Mouse (Mus musculus) liver, embryonic 14.5 days (tissue): Measurements from ENCODE around the gene Hspa12b. TPM values are rescaled to one million over a fixed set of nuclear protein-coding genes. Genes with fewer than 3 reads are reported as not detected.
A peak's percentile ranks its signal among the peaks of the same experiment; 100 is the strongest.

Experiments
- ATAC-seq: fragments of 200-750 bp; cut with Nextera tagmentation; 2 replicates; pipeline ENCODE4 v1.8.0; 2017; ENCODE audit warnings: moderate number of reproducible peaks, mild to moderate bottlenecking, moderate library complexity; ENCODE audit not compliant: insufficient read depth
- DNase-seq, 3 experiments: peaks; one replicate each; pipeline ENCODE4 v3.0.0-alpha.2; 2012 to 2013; ENCODE audit warnings: low read depth in 3 of 3, low spot score in 3 of 3
- H3K27ac ChIP-seq: fragments of 300-500 bp; sonication (generic); 2 replicates; pipeline ENCODE4 v1.5.1; 2014; ENCODE audit warnings: moderate library complexity, mild to moderate bottlenecking, control low read depth, inconsistent platforms
- H3K27me3 ChIP-seq: fragments of 300-500 bp; sonication (generic); 2 replicates; pipeline ENCODE4 v1.6.1; 2014; ENCODE audit warnings: mild to moderate bottlenecking, low read length, moderate library complexity; ENCODE audit not compliant: control insufficient read depth, insufficient read depth
- H3K36me3 ChIP-seq: fragments of 300-500 bp; sonication (generic); replicated peaks from 2 replicates; pipeline ENCODE4 v1.6.1; 2014; ENCODE audit warnings: low read depth; ENCODE audit not compliant: control insufficient read depth, insufficient read depth
- H3K4me1 ChIP-seq, 2 experiments: fragments of 200-500 bp in 1 of 2; fragments of 300-500 bp in 1 of 2; sonication (generic) in 1 of 2; replicated peaks; 2 replicates each; pipeline ENCODE4 v1.6.1; 2012 to 2014; ENCODE audit warnings: antibody characterized with exemption in 1 of 2, inconsistent platforms in 1 of 2, low read length in 1 of 2; ENCODE audit not compliant: control insufficient read depth in 2 of 2, insufficient read depth in 2 of 2
- H3K4me2 ChIP-seq: fragments of 300-500 bp; sonication (generic); 2 replicates; pipeline ENCODE4 v1.6.1; 2014; ENCODE audit warnings: low read depth, mild to moderate bottlenecking, control low read depth, moderate library complexity
- H3K4me3 ChIP-seq, 2 experiments: fragments of 200-500 bp in 1 of 2; fragments of 300-500 bp in 1 of 2; sonication (generic) in 1 of 2; 2 replicates each; pipeline ENCODE4 v1.5.1; 2012 to 2014; ENCODE audit warnings: low read depth in 2 of 2, low read length in 2 of 2, mild to moderate bottlenecking in 2 of 2, control low read depth in 1 of 2, inconsistent platforms in 1 of 2, moderate library complexity in 1 of 2; ENCODE audit not compliant: insufficient read depth in 1 of 2
- H3K9ac ChIP-seq: fragments of 300-500 bp; sonication (generic); replicated peaks from 2 replicates; pipeline ENCODE4 v1.6.1; 2014; ENCODE audit warnings: mild to moderate bottlenecking, control low read depth, moderate library complexity
- H3K9me3 ChIP-seq: fragments of 300-500 bp; sonication (generic); 2 replicates; pipeline ENCODE4 v1.6.1; 2016; ENCODE audit warnings: low read length, mixed read lengths; ENCODE audit not compliant: control insufficient read depth
- CTCF ChIP-seq: IDR thresholded peaks from 2 replicates; pipeline ENCODE4 v1.5.1; 2016; ENCODE audit warnings: antibody characterized with exemption, low read depth, control low read depth
- EP300 ChIP-seq: IDR thresholded peaks from 2 replicates; pipeline ENCODE4 v1.6.1; 2016; ENCODE audit warnings: antibody characterized with exemption, low read depth
- WGBS: fragments of 180-500 bp; shearing (Covaris S2); extraction: QIAGEN DNeasy Blood & Tissue Kit; methylation state at CpG from one replicate; pipeline ENCODE4 v1.1.7; 2014; ENCODE audit not compliant: insufficient replicate concordance; 5-methylcytosine and 5-hydroxymethylcytosine counted together
- polyA plus RNA-seq, 2 experiments: library from polyadenylated mRNA; depleted of rRNA in 1 of 2; stranded (reverse) in 1 of 2; unstranded in 1 of 2; fragments of >200 nt; fragmentation: Nextera tagmentation in 1 of 2; extraction: Ambion mirVana in 1 of 2; gene quantifications; 2 replicates each; pipeline versions ENCODE4 v1.2.1 to v1.2.3; 2012 to 2014

Hspa12b gene
- polyA plus RNA-seq, 2 experiments, result 0.71 to 2.1 TPM

DNA sequence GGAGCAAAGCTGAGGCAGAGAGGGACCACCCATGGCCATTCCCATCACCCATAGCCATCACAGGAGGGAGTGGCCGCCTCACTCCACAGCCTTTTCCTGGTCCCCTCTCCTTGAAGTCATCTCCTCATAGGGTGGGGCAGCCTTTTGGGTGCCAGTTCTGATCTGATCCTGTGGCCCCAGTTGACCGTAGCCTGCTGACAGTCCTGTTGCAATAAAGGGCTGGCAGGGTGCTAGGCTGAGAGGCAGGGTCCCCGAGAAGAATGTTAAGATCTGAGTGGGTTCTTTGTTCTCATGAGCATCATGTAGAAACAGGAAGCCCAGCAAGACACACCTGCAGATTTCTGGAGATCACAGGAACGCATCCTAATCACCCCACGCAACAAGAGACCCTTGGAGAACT, 1.1 kb downstream of the Hspa12b start:
- H3K4me1 ChIP-seq, result peaks cover 53 to 61% of the 10 kb centered on the region in 2 experiments
- DNase-seq, result no peak
- H3K4me3 ChIP-seq, result peak overlapping the region in 1 of 2 experiments; percentile 56; a peak in 1 of 4 replicates
- H3K9ac ChIP-seq, result no peak overlapping the region
- no peak overlapping the region for H3K27ac ChIP-seq
- H3K36me3 ChIP-seq, result no peaks in the 10 kb centered on the region
- no peaks in the 10 kb centered on the region for H3K9me3 ChIP-seq
- TF ChIP-seq CTCF (no peak), EP300 (no peak)
- H3K27me3 ChIP-seq, result no peaks in the 10 kb centered on the region; the same call in 1 of the 2 replicates
- no peak for ATAC-seq
- peak overlapping the region; percentile 85 for H3K4me2 ChIP-seq
- WGBS, result 74% methylated on average over 5 of the region's 5 CpGs

DNA sequence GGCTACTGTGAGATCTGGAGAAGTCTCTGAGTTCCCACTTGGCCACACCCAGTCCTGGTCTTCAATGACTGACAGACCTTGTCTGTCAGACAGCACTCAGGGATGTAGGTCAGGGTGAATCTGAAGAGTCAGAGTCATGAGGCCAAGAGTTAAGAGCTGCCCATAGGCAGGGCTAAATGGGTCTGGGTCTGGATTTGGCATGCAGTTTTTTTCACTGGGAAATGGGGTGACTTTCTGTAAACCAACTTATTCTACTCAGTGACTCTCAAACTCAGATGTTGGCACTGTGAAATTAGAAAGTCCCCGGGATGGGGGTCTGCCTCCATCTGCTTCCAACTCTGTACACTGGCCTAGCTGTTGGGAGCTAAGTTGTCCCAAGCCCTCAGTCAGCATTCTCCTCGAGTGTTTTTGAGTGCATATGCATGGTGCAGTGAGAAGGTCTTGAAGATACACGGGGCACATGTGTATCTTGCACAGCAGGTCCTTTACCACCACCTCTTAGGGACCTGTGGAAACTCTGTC, 1.6 kb downstream of the Hspa12b start:
- peaks cover 53 to 61% of the 10 kb centered on the region in 2 experiments for H3K4me1 ChIP-seq
- no peak for ATAC-seq
- no peak for DNase-seq
- no peak overlapping the region for H3K9ac ChIP-seq
- 62% methylated on average over 3 of the region's 3 CpGs for WGBS
- no peak for TF ChIP-seq EP300
- H3K4me3 ChIP-seq, result peak overlapping the region in 1 of 2 experiments; percentile 8; a peak in 1 of 4 replicates
- H3K9me3 ChIP-seq, result no peaks in the 10 kb centered on the region
- no peaks in the 10 kb centered on the region for H3K27me3 ChIP-seq
- no peaks in the 10 kb centered on the region for H3K36me3 ChIP-seq
- H3K27ac ChIP-seq, result no peak overlapping the region
- H3K4me2 ChIP-seq, result peak overlapping the region; percentile 85

DNA sequence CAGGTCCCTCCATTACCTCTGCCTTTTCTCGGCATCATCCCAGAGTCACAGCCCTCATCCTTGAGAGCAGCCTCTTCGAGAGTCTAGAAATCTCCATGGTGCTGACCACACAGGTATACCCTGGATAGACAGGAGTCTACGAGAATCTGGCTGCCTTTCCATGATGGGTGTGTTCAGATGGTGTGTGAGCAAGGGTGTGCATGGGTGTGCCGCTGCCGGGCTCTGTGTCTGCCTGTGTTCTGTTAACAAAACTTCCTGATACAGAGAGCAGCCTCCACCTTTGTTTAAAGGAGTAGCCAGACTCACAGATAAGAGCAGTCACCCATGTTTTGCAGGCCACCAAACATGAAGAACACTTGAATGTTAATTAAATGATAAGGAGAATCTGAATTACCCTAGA, 2.8 kb downstream of the Hspa12b start:
- no peaks in the 10 kb centered on the region for H3K27me3 ChIP-seq
- WGBS, result 27% methylated on average over 5 of the region's 5 CpGs
- peak; percentile 57 to 70 (median 69) for DNase-seq
- H3K9ac ChIP-seq, result no peak overlapping the region
- H3K36me3 ChIP-seq, result no peaks in the 10 kb centered on the region
- H3K27ac ChIP-seq, result peak overlapping the region; percentile 63
- peak; percentile 77 for ATAC-seq
- no peaks in the 10 kb centered on the region for H3K9me3 ChIP-seq
- no peak overlapping the region for H3K4me3 ChIP-seq
- H3K4me1 ChIP-seq, result peaks cover 61 to 70% of the 10 kb centered on the region in 2 experiments
- peak overlapping the region; percentile 33 for H3K4me2 ChIP-seq
- peak; percentile 57 for TF ChIP-seq EP300
- no peak for TF ChIP-seq CTCF

DNA sequence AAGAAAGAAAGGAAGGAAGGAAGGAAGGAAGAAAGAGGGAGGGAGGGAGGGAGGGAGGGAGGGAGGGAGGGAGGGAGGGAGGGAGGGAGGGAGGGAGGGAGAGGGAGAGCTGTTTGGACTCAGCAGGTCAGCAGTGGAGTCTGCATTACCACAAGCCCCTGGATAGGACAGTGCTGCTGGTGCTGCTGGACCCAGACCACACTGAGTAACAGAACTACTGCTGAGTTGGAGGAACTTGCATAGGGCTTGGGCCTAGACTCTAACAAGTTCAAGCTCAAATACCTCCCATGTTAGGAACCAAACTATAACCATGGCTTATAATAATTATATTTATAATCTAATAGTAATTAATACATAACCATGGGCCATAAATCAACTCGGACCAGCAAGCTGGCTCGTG, 3.8 kb downstream of the Hspa12b start:
- peaks cover 68 to 75% of the 10 kb centered on the region in 2 experiments for H3K4me1 ChIP-seq
- H3K36me3 ChIP-seq, result no peaks in the 10 kb centered on the region
- no peak overlapping the region for H3K27ac ChIP-seq
- H3K9me3 ChIP-seq, result no peaks in the 10 kb centered on the region
- no peak overlapping the region for H3K4me3 ChIP-seq
- TF ChIP-seq CTCF, result no peak
- TF ChIP-seq EP300, result no peak
- no peak overlapping the region for H3K4me2 ChIP-seq
- DNase-seq (no peak), ATAC-seq (no peak)
- H3K27me3 ChIP-seq, result no peaks in the 10 kb centered on the region
- 75% methylated on average over 2 of the region's 2 CpGs for WGBS
- peak overlapping the region; percentile 7; the same call in 1 of the 2 replicates for H3K9ac ChIP-seq

DNA sequence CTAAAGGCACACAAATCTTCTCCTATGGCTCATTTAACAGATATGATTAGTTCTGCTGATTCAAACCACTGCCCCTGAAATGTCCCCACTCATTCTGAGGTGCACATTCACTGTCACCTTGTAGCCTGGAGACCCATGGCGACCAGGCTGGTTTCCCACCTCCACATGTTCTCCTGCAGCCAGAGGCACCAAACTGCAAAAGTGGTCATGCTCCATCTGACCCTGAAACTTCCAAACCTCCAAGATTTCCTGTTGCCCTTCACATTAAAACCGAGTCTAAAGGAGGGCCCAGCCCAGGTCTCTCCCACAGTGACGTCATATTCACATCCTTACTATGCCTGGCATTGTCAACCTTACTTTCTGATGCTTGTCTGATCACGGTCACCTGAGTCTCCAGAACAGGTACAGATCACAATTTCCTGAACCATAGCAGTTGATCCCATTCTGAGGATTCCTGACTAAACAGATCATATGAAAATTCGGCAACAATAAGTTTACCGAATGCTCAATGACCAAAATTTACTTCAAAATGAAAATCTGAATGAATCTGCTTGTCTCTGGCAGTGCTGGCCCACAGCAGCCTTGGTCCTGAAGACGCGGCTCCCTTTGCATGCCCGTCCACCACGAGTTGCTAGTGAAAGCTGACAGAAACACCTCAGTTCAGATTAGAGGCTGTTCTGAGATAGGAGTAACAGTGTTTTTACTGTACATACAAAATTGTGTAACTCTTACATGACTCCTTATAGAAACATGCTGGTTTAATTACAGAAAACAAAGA, 5.2 kb downstream of the Hspa12b start:
- Histone ChIP-seq H3K27ac (no peak overlapping the region; the same call in 1 of the 2 replicates), H3K4me2 (no peak overlapping the region), H3K4me1 (peaks cover 68 to 74% of the 10 kb centered on the region in 2 experiments), H3K4me3 (no peak overlapping the region), H3K9me3 (no peaks in the 10 kb centered on the region), H3K27me3 (no peaks in the 10 kb centered on the region), H3K9ac (no peak overlapping the region), H3K36me3 (no peaks in the 10 kb centered on the region)
- no peak for TF ChIP-seq EP300
- TF ChIP-seq CTCF, result no peak
- ATAC-seq (no peak), DNase-seq (no peak)
- WGBS, result 72% methylated on average over 10 of the region's 10 CpGs
